Mouse (Mus musculus): ENCODE measurements at regions not wholly inside any gene's neighbourhood (a gene's known extent, or its start where the extent isn't known, plus 50 kb on each side); places are given as distances from the start of the nearest gene placed in this dataset.

DNA sequence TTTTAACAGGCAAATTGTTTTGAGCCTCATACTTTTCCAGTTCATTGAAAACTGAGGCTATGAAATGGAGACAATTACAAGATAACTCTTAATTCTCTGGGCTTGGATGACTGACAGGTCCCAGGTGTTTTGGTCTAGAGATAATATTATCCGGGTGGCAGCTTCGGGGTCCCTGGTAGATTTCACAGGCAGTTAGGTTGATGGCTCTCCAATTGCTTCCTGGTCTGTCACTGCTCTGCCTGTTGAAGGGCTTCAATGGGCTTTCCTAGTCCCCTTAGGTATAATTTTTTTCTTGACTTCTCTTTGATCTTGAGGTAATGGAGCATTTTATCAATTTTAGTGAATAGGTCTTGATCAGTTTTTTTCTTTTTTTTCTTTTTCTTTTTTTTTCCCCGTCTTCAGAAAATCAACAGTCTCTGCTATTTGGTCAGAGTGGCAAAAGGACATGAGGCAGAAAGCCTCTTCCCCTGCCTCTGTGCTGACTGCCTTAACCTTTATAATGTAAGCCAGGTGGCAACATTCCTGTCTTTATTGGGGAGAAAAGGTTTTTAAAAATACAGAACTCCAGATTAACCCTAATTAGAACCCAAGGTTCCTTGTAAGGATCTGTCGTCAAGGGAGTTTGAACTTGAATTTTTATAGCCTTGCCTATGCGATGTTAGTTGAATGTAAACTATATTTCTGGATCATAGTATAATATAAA, 896.0 kb upstream of the Flrt2 start:
- no peak for DNase-seq

DNA sequence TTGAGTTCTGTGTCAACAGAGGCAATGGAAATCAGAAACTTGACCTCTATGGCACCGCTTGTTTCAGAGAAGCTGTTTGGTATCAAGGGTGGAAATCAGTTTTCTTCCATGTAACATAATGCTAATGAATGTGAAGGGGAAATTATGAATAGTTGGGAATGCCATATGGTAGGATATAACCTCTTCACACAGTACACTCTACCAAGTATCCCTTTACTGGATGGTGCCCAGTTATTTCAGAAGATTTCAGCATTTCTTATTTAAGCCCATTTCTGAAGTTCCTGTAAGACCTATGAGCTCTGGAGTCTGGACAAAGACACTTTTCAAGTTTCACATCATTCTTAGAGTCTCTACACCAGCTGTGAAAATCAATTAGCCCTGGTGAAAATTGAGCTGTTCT, 887.3 kb upstream of the Flrt2 start:
- no peak for DNase-seq

GRCm38 (mm10) chr12:94831400-94831799, 860.6 kb upstream of the Flrt2 start:
- DNase-seq: no peak

DNA sequence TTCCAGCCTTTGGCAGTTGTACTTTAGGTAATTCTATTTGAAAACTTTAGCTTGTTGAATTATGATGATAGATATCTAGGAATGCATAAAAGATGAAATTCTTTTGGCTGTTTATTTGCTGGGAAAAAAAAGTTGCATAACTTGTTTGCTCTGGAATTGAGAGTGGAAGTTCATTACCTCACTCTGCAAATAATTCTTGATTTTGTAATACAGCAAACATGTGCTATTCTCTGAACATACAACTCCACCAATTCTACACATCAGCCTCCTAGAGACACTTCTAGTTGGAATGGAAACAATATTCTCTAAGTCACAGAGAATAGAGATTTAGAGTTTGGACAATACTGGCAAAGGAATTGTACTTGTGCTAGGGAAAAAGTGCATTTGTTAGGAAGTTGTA, 829.3 kb upstream of the Flrt2 start:
- DNase-seq: no peak

- DNase-seq: no peak
Measured at GRCm38 (mm10) chr12:94910816-94911215, 781.2 kb upstream of the Flrt2 start.

- no peak for DNase-seq
Measured at GRCm38 (mm10) chr12:94943067-94943466, 749.0 kb upstream of the Flrt2 start.
